Mouse (Mus musculus) kidney, postnatal 14 days (tissue): ENCODE results near the gene Frem2.

Experiments
- DNase-seq: peaks from one replicate; pipeline ENCODE4 v3.0.0; 2022; ENCODE audit warnings: mixed read lengths

Gene Frem2

DNA sequence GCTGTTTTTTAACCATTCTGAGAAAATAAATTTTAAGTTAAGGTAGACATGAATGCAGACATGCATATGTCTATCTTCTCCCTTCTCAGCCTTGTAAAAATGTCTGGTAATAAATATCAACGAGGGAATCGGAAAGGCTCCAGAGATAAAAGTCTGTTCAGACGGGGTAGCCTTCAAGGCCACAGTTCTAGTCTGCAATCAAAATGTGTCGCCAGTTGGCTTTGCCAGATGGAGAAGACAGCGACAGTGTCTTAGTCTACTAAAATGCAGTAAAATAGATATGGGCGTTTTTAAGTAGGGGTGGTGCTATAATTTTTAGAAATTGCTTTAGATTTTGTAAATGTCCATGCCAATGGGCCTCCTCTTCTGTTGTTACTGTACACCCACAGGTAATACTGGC lies 191.8 kb downstream of the Frem2 start:
- no peak for DNase-seq

DNA sequence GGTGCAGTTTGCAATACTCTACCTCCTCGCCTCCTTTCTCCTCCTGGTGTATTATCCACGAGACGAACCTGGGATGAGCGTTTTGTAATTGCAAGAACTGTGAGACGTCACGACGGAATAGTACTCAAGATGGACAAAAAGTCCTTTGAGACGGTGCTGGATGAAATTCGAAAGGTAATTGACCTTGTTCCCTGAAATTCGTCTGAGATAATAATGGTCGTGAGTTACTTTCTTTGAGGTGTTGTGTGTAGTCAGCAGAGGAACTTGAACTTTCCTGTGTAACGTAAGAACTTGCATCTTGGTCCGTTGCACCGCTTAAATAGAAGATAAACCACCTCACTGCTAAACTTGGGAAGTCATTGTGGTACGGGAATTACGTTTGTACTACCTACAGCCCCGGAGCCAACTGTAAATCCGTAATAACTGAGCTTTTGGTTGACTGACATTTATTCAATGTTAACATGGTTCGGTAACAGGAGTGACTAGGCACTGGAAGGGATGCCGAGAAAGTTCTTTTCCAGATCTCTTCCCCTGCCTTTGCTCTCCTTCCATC lies 192.9 kb downstream of the Frem2 start:
- DNase-seq = no peak
